Mouse (Mus musculus): ENCODE results near the gene Gm42906. TPM values are rescaled to one million over a fixed set of nuclear protein-coding genes. Genes with fewer than 3 reads are reported as not detected.

Gene Gm42906
- polyA plus RNA-seq, 1 experiment from 2014 or later = not detected

GRCm38 (mm10) chr5:151189789-151190378 is 238.1 kb downstream of the Gm42906 start:
- peak overlapping the region; percentile 58 for H3K4me3 ChIP-seq (ENCODE audit: low read depth, low read length)
- H3K9ac ChIP-seq (ENCODE audit: low read depth, low read length) = peak overlapping the region; percentile 64
- H3K4me1 ChIP-seq (ENCODE audit: control insufficient read depth, insufficient read depth, low read length) = no peaks in the 10 kb centered on the region
- no peaks in the 10 kb centered on the region for H3K27me3 ChIP-seq (ENCODE audit: control insufficient read depth, insufficient read depth, low read length)
- ATAC-seq (replicated peaks; ENCODE audit: insufficient number of reproducible peaks, low FRiP score, low TSS enrichment) = peak; percentile 94
- no peak overlapping the region for H3K27ac ChIP-seq (ENCODE audit: low read depth, low read length)
- H3K9me3 ChIP-seq (replicated peaks; ENCODE audit: control insufficient read depth, low read length) = no peaks in the 10 kb centered on the region
- 2% methylated on average over 27 of the region's 27 CpGs for WGBS (ENCODE audit: insufficient replicate concordance)
- H3K36me3 ChIP-seq (ENCODE audit: control insufficient read depth, insufficient read depth, low read length) = no peaks in the 10 kb centered on the region
- peak overlapping the region; percentile 91 for H3K4me2 ChIP-seq

GRCm38 (mm10) chr5:151189321-151189720 is 238.6 kb downstream of the Gm42906 start:
- ATAC-seq (replicated peaks; ENCODE audit: insufficient number of reproducible peaks, low FRiP score, low TSS enrichment) = no peak
- H3K4me2 ChIP-seq = peak overlapping the region; percentile 91
- no peak overlapping the region for H3K27ac ChIP-seq (ENCODE audit: low read depth, low read length)
- no peak overlapping the region for H3K9ac ChIP-seq (ENCODE audit: low read depth, low read length)
- no peaks in the 10 kb centered on the region for H3K27me3 ChIP-seq (ENCODE audit: control insufficient read depth, insufficient read depth, low read length)
- no peaks in the 10 kb centered on the region for H3K4me1 ChIP-seq (ENCODE audit: control insufficient read depth, insufficient read depth, low read length)
- no peaks in the 10 kb centered on the region for H3K36me3 ChIP-seq (ENCODE audit: control insufficient read depth, insufficient read depth, low read length)
- peak overlapping the region; percentile 58 for H3K4me3 ChIP-seq (ENCODE audit: low read depth, low read length)
- no peaks in the 10 kb centered on the region for H3K9me3 ChIP-seq (replicated peaks; ENCODE audit: control insufficient read depth, low read length)
- 33% methylated on average over 3 of the region's 3 CpGs for WGBS (ENCODE audit: insufficient replicate concordance)

- no peak overlapping the region for H3K4me2 ChIP-seq
- no peaks in the 10 kb centered on the region for H3K9me3 ChIP-seq (replicated peaks; ENCODE audit: control insufficient read depth, low read length)
- H3K9ac ChIP-seq (ENCODE audit: low read depth, low read length) = no peak overlapping the region
- no peak overlapping the region for H3K27ac ChIP-seq (ENCODE audit: low read depth, low read length)
- no peaks in the 10 kb centered on the region for H3K27me3 ChIP-seq (ENCODE audit: control insufficient read depth, insufficient read depth, low read length)
- H3K4me3 ChIP-seq (ENCODE audit: low read depth, low read length) = no peak overlapping the region
- ATAC-seq (replicated peaks; ENCODE audit: insufficient number of reproducible peaks, low FRiP score, low TSS enrichment) = no peak
- H3K4me1 ChIP-seq (ENCODE audit: control insufficient read depth, insufficient read depth, low read length) = 0 out of 2 replicates have a peak, but pooled peaks cover 2% of the 10 kb centered on the region
- 79% methylated on average over 6 of the region's 6 CpGs for WGBS (ENCODE audit: insufficient replicate concordance)
- no peaks in the 10 kb centered on the region for H3K36me3 ChIP-seq (ENCODE audit: control insufficient read depth, insufficient read depth, low read length)
These were observed 239.3 kb downstream of the Gm42906 start for GRCm38 (mm10) chr5:151188659-151189058.

- no peak for ATAC-seq (replicated peaks; ENCODE audit: insufficient number of reproducible peaks, low FRiP score, low TSS enrichment)
- H3K9ac ChIP-seq (ENCODE audit: low read depth, low read length) = no peak overlapping the region
- 74% methylated on average over 11 of the region's 11 CpGs for WGBS (ENCODE audit: insufficient replicate concordance)
- H3K9me3 ChIP-seq (replicated peaks; ENCODE audit: control insufficient read depth, low read length) = no peaks in the 10 kb centered on the region
- H3K4me3 ChIP-seq (ENCODE audit: low read depth, low read length) = no peak overlapping the region
- H3K4me1 ChIP-seq (ENCODE audit: control insufficient read depth, insufficient read depth, low read length) = 0 out of 2 replicates have a peak, but pooled peaks cover 2% of the 10 kb centered on the region
- H3K4me2 ChIP-seq = no peak overlapping the region
- no peak overlapping the region for H3K27ac ChIP-seq (ENCODE audit: low read depth, low read length)
- H3K27me3 ChIP-seq (ENCODE audit: control insufficient read depth, insufficient read depth, low read length) = no peaks in the 10 kb centered on the region
- H3K36me3 ChIP-seq (ENCODE audit: control insufficient read depth, insufficient read depth, low read length) = no peaks in the 10 kb centered on the region
These were observed 240.6 kb downstream of the Gm42906 start for GRCm38 (mm10) chr5:151187336-151187735.

- no peaks in the 10 kb centered on the region for H3K27me3 ChIP-seq (ENCODE audit: control insufficient read depth, insufficient read depth, low read length)
- H3K36me3 ChIP-seq (ENCODE audit: control insufficient read depth, insufficient read depth, low read length) = no peaks in the 10 kb centered on the region
- ATAC-seq (replicated peaks; ENCODE audit: insufficient number of reproducible peaks, low FRiP score, low TSS enrichment) = no peak
- WGBS (ENCODE audit: insufficient replicate concordance) = 46% methylated on average over 8 of the region's 8 CpGs
- H3K9me3 ChIP-seq (replicated peaks; ENCODE audit: control insufficient read depth, low read length) = no peaks in the 10 kb centered on the region
- no peak overlapping the region for H3K27ac ChIP-seq (ENCODE audit: low read depth, low read length)
- no peak overlapping the region for H3K4me2 ChIP-seq
- H3K4me3 ChIP-seq (ENCODE audit: low read depth, low read length) = no peak overlapping the region
- 0 out of 2 replicates have a peak, but pooled peaks cover 2% of the 10 kb centered on the region for H3K4me1 ChIP-seq (ENCODE audit: control insufficient read depth, insufficient read depth, low read length)
- no peak overlapping the region for H3K9ac ChIP-seq (ENCODE audit: low read depth, low read length)
These were observed 242.6 kb downstream of the Gm42906 start for GRCm38 (mm10) chr5:151185286-151185856.

- no peak overlapping the region for H3K4me2 ChIP-seq
- H3K27ac ChIP-seq (ENCODE audit: low read depth, low read length) = no peak overlapping the region
- WGBS (ENCODE audit: insufficient replicate concordance) = 72% methylated on average over 11 of the region's 11 CpGs
- no peak overlapping the region for H3K9ac ChIP-seq (ENCODE audit: low read depth, low read length)
- ATAC-seq (replicated peaks; ENCODE audit: insufficient number of reproducible peaks, low FRiP score, low TSS enrichment) = no peak
- no peaks in the 10 kb centered on the region for H3K27me3 ChIP-seq (ENCODE audit: control insufficient read depth, insufficient read depth, low read length)
- H3K4me3 ChIP-seq (ENCODE audit: low read depth, low read length) = no peak overlapping the region
- no peaks in the 10 kb centered on the region for H3K9me3 ChIP-seq (replicated peaks; ENCODE audit: control insufficient read depth, low read length)
- H3K36me3 ChIP-seq (ENCODE audit: control insufficient read depth, insufficient read depth, low read length) = no peaks in the 10 kb centered on the region
- 0 out of 2 replicates have a peak, but pooled peaks cover 2% of the 10 kb centered on the region for H3K4me1 ChIP-seq (ENCODE audit: control insufficient read depth, insufficient read depth, low read length)
These were observed 244.2 kb downstream of the Gm42906 start for GRCm38 (mm10) chr5:151183656-151184240.

GRCm38 (mm10) chr5:151181288-151181687 is 246.7 kb downstream of the Gm42906 start:
- no peak overlapping the region for H3K9ac ChIP-seq (ENCODE audit: low read depth, low read length)
- H3K9me3 ChIP-seq (replicated peaks; ENCODE audit: control insufficient read depth, low read length) = no peaks in the 10 kb centered on the region
- no peak for ATAC-seq (replicated peaks; ENCODE audit: insufficient number of reproducible peaks, low FRiP score, low TSS enrichment)
- 86% methylated on average over 8 of the region's 8 CpGs for WGBS (ENCODE audit: insufficient replicate concordance)
- H3K27ac ChIP-seq (ENCODE audit: low read depth, low read length) = no peak overlapping the region
- H3K4me3 ChIP-seq (ENCODE audit: low read depth, low read length) = no peak overlapping the region
- H3K27me3 ChIP-seq (ENCODE audit: control insufficient read depth, insufficient read depth, low read length) = no peaks in the 10 kb centered on the region
- H3K4me1 ChIP-seq (ENCODE audit: control insufficient read depth, insufficient read depth, low read length) = 0 out of 2 replicates have a peak, but pooled peaks cover 2% of the 10 kb centered on the region
- no peaks in the 10 kb centered on the region for H3K36me3 ChIP-seq (ENCODE audit: control insufficient read depth, insufficient read depth, low read length)
- no peak overlapping the region for H3K4me2 ChIP-seq

GRCm38 (mm10) chr5:151180176-151180785 is 247.7 kb downstream of the Gm42906 start:
- Histone ChIP-seq H3K4me3 (ENCODE audit: low read depth, low read length) (no peak overlapping the region), H3K27me3 (ENCODE audit: control insufficient read depth, insufficient read depth, low read length) (no peaks in the 10 kb centered on the region)
- no peak for ATAC-seq (replicated peaks; ENCODE audit: insufficient number of reproducible peaks, low FRiP score, low TSS enrichment)

More at GRCm38 (mm10) chr5:151180176-151180785, 247.7 kb downstream of the Gm42906 start:
- Histone ChIP-seq H3K4me2 (no peak overlapping the region), H3K4me1 (ENCODE audit: control insufficient read depth, insufficient read depth, low read length) (0 out of 2 replicates have a peak, but pooled peaks cover 2% of the 10 kb centered on the region), H3K9ac (ENCODE audit: low read depth, low read length) (no peak overlapping the region), H3K9me3 (replicated peaks; ENCODE audit: control insufficient read depth, low read length) (no peaks in the 10 kb centered on the region), H3K36me3 (ENCODE audit: control insufficient read depth, insufficient read depth, low read length) (no peaks in the 10 kb centered on the region), H3K27ac (ENCODE audit: low read depth, low read length) (no peak overlapping the region)
- 77% methylated on average over 9 of the region's 9 CpGs for WGBS (ENCODE audit: insufficient replicate concordance)

Measured in heart, embryonic 11.5 days (tissue).